Mouse (Mus musculus) erythroblast, embryonic 14.5 days (primary cell): ENCODE data around the gene Kel.

Experiments
- GATA1 ChIP-seq: IDR thresholded peaks from 2 replicates; pipeline ENCODE4 v1.6.1; 2012; ENCODE audit warnings: low read length, inconsistent platforms, mixed read lengths
- TAL1 ChIP-seq: IDR thresholded peaks from 3 replicates; pipeline ENCODE4 v1.6.1; 2012; ENCODE audit warnings: low read length, inconsistent platforms, mixed read lengths

- TF ChIP-seq GATA1 (no peak), TAL1 (no peak)
Observed at GRCm38 (mm10) chr6:41646672-41647071, 57.5 kb downstream of the Kel start.
